Mouse (Mus musculus): ENCODE measurements around the gene Gm10974.

Gene Gm10974

DNA sequence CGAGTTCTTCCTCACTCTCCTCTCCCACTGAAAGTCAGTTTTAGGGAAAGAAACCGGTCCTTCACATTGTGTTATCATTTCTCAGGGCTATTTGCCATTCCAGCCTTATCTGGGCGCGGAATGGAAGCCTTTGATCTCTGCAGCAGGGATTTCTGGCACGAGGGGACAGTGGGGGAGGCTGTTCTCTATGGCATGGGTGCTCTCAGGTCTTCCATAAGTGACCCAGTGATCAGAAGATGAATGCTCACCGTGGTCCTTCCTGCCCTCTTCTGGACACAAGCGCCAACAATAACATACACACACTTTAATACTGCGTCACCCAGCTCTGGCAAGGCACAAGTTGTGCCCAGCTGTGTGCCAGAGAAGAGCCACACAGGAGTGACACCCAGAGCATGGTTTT lies 41.3 kb downstream of the Gm10974 start:
- DNase-seq, result no peak

DNA sequence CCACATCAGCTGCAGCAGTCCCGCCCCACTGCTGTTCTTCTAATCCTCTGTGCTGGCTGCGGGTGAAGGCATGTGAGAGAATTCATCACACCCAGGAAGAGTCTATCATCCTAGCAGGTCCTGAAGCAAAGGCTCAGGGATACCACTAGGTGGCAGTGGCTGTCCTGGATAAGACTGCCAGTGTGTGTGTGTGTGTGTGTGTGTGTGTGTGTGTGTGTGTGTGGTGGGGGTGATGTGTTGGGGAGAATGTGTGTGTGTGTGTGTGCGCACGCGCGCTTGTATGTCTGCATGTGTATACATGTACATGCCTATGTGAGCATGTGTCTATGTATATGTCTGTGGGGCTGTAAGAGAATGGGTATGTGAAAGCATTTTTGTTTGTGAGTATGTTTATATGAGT lies 43.7 kb downstream of the Gm10974 start:
- DNase-seq, result peak; percentile 35

- no peak for DNase-seq
These were observed 47.4 kb downstream of the Gm10974 start for GRCm38 (mm10) chr7:66413093-66413492.

DNA sequence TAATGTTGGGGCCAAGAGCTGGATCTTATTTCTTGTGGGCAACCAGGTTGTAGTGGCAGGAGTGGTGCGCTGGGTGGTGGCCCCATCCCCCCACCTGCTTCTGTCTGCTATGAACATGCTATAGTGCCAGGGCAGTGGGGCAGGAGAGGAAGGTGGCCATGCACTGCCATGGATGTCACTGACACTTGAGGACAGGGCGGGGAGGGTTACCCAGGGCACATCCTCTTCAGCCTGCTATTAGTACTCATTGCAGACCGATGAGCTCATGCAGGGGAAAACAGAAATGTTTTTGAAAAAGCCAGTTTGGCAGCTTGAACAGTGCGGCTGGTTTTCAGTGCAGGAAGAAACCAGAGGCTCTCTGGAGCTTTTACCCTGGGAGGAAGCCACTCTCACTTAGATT lies 51.1 kb downstream of the Gm10974 start:
- no peak for DNase-seq

- no peak for DNase-seq
These were observed 53.3 kb downstream of the Gm10974 start for GRCm38 (mm10) chr7:66418981-66419380.

GRCm38 (mm10) chr7:66421903-66422302 lies 56.2 kb downstream of the Gm10974 start:
- DNase-seq, result no peak

DNA sequence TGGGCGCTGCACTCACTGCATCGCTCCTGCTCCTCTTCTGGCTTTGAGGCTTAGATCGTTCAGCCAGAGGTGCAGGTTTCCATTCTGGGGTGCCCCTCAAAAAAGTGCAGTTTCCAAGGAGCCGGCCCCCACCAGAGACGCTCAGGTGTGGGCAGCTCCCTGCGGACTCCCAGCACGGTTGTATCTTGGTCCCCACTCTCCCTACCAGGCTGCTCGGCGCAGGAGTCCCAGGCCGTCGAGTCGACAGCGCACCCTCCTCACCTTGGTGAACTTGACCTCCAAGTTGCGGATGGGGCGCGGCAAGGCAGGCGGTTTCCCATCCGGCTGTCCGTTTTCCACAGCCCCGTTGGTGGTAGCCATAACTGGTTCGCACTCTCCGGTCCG lies 61.3 kb downstream of the Gm10974 start:
- DNase-seq, result no peak

DNA sequence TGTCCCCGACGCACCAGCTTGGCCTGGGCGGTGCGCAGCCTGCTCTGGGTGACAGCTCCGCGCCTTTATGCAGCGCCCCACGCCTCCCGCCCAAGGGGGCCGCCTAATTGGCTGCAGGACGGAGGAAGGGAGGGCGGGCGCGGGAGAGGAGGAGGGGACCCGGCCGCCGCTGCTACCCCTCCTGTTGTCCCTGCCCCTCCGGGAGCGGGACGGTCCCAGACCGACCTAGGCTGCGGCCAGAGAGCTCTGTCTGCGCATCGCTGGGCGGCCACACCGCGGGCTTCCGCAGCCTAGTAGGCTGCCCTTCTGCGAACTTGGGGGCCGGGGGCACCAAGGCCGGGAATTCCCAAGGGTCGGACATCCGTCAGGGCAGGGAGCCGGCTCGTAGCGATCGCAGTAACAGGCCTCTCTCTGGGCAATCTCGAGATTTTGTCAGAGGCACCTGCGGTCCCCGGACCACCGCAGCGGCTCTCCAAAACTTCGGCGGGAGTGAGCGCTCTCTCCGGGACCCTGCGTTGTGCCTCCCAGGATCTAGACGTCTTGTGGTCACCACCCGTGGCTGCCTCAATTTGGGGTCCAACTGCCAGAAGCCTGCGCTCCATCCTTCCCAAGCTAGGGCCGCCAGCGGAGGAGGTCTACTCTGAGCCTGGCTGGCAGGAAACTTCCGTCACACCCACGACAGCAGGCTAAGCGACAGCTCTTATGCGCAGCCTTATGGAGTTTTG lies 61.9 kb downstream of the Gm10974 start, which contains the start of gene Aldh1a3:
TSS of gene Aldh1a3 (minus strand) at position 81 of the 725 bp plus-strand sequence.
- peak; percentile 34 for DNase-seq

DNA sequence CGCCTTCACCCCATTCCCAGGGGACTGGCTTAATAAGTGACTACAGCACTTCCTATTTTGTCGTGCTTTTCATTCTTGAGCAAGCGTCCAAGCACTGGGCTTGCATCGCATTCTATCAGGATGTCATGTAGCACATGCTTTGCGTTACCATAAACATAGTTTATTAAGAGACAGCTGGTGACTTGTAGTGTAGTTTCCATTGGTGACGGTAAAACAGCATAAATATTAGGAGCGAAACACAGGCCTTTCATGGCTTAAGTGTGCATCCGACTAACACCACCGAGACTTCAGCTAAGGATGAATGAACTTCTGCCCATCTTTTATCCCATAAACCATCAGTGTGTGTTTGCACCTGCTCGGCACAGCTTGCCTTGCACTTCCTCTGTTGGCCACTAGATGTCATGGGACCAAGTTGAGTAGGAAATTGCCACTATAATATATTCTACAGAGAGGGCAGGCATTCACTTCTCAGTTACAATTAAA lies 68.8 kb downstream of the Gm10974 start:
- peak; percentile 79 for DNase-seq

All from right cerebral cortex, postnatal 4 days (tissue).